Mouse (Mus musculus) small intestine, adult 2 months (tissue): Measurements from ENCODE around the gene Znrd1. TPM values are rescaled to one million over a fixed set of nuclear protein-coding genes. Genes with fewer than 3 reads are reported as not detected.
A peak's percentile ranks its signal among the peaks of the same experiment; 100 is the strongest.

ENCODE experiments used
- H3K27ac ChIP-seq: fragments of 200-500 bp; 2 replicates; pipeline ENCODE4 v1.5.1; 2012; ENCODE audit warnings: low read depth, low read length, control low read depth, inconsistent platforms; ENCODE audit not compliant: insufficient read depth
- H3K27me3 ChIP-seq: fragments of 200-500 bp; 2 replicates; pipeline ENCODE4 v1.6.1; 2012; ENCODE audit warnings: mild to moderate bottlenecking, moderate library complexity, low read length, inconsistent platforms; ENCODE audit not compliant: control insufficient read depth, insufficient read depth
- H3K36me3 ChIP-seq: fragments of 200-500 bp; 2 replicates; pipeline ENCODE4 v1.6.1; 2012; ENCODE audit warnings: mild to moderate bottlenecking, low read length, control low read depth, inconsistent platforms; ENCODE audit not compliant: control insufficient read depth, insufficient read depth
- H3K4me1 ChIP-seq: fragments of 200-500 bp; 2 replicates; pipeline ENCODE4 v1.6.1; 2012; ENCODE audit warnings: low read length, inconsistent platforms, mixed read lengths; ENCODE audit not compliant: control insufficient read depth, insufficient read depth, insufficient read length
- H3K4me3 ChIP-seq: fragments of 200-500 bp; 2 replicates; pipeline ENCODE4 v1.5.1; 2012; ENCODE audit warnings: low read depth, mild to moderate bottlenecking, control low read depth, inconsistent platforms, low read length, moderate library complexity
- CTCF ChIP-seq: fragments of 200-500 bp; IDR thresholded peaks from 2 replicates; pipeline ENCODE4 v1.5.1; 2012; ENCODE audit warnings: low read depth, mild to moderate bottlenecking, control low read depth, inconsistent platforms, low read length, moderate library complexity, mixed read lengths; ENCODE audit not compliant: insufficient replicate concordance, insufficient read length; ENCODE audit errors: extremely low read depth
- POLR2A ChIP-seq: fragments of 200-500 bp; IDR thresholded peaks from 2 replicates; pipeline ENCODE4 v1.6.1; 2012; ENCODE audit warnings: low read depth, mild to moderate bottlenecking, control low read depth, inconsistent platforms, low read length, moderate library complexity
- WGBS: fragments of 180-500 bp; shearing (Covaris S2); methylation state at CpG from one replicate; pipeline ENCODE4 v1.1.7; 2018; 5-methylcytosine and 5-hydroxymethylcytosine counted together
- polyA plus RNA-seq: library from polyadenylated mRNA; depleted of rRNA; stranded (reverse); fragments of >200 nt; gene quantifications from 2 replicates; pipeline ENCODE4 v1.2.3, GENCODE M21; 2012; rRNA removed

The Znrd1 gene
- 14.3 and 23.8 TPM in 2 replicates for polyA plus RNA-seq

- under 1% methylated on average over 46 of the region's 46 CpGs for WGBS
- H3K4me3 ChIP-seq: peak within 1 kb of the TSS; percentile 74
- peaks cover 6% of the 10 kb centered on the region; the same call in 1 of the 2 replicates for H3K4me1 ChIP-seq
- H3K27ac ChIP-seq: peak within 1 kb of the TSS; percentile 67
- H3K36me3 ChIP-seq: peaks cover 3% of the 10 kb centered on the region
- TF ChIP-seq POLR2A: peak; percentile 61
- no peak for TF ChIP-seq CTCF
- H3K27me3 ChIP-seq: no peaks in the 10 kb centered on the region
Observed at GRCm38 (mm10) chr17:36957999-36958743, at the start of gene Znrd1, which contains the start of gene Znrd1as. Gene Znrd1, minus strand, starts transcription at chr17:36958559. Gene Znrd1as, plus strand, starts transcription at chr17:36958592.

DNA sequence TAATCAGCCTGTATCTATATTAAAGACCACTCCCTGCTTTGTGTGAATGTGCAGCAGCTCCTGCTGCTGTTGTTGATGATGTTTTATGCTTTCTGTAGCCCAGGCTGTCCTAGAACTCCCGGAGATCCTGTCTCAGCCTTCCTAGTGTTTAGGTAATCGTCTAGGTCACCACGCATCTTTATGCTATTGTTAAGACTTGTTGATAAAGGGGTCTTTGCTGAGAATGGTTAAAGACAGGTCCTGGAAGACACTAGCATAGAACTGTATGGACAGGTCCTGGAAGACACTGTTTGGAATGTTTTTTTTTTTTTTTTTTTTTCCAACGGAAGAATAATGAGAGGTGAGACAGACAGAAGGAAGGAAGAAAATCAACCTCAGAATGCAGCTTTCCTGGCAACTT lies 45.0 kb upstream of the Znrd1 start:
- Histone ChIP-seq H3K27me3 (peaks cover 9% of the 10 kb centered on the region), H3K36me3 (no peaks in the 10 kb centered on the region), H3K4me1 (0 out of 2 replicates have a peak, but pooled peaks cover 3% of the 10 kb centered on the region), H3K27ac (no peak overlapping the region), H3K4me3 (no peak overlapping the region)
- 48% methylated on average over 4 of the region's 4 CpGs for WGBS
- TF ChIP-seq CTCF (no peak), POLR2A (no peak)

DNA sequence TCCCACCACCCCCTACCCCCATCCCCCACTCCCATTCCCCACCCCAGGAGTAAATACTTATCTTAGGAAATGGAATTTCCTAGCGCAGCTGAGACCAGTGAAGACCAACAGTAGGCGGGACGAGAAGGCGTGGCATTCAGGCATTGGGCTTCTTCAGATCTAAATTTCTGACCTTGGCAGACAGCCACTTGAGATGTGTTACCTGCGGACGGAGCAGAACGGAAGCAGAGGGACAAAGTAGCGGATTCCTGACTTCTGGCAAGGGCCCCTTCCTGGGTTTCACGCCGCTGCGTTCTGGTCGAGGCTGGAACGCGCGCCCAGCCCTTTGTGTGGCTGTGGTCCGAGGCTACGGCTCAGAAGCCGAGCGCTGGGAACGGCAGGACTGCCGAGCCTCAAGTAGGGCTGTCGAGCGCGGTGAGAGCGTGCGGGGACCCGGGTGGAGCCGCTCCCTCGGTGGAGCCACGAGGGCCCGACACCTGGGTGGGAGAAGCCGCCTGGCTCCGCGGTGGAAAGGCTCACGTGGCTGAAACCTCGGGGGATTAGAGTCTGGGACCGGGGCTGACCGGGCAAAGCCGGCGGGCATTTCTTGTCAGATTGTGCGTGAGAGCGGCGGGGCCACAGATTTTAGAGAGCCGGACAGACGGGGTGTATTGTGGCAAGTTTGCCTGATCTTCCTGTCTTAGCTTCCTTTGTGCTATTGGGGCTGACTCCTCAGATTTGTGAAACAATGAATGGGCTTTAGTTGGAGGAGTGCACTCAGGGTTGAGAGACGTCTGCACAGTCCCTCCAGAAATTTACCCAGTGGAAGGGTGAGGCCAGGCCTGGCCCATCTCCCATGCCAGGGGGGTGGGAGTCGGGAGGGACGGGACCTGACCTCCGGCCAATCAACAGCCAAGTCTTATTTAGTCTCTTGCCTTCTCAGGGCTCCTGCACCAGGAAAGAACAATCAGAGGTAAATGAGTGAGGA lies 44.3 kb upstream of the Znrd1 start:
- no peak overlapping the region for H3K27ac ChIP-seq
- 2% methylated on average over 49 of the region's 49 CpGs for WGBS

DNA sequence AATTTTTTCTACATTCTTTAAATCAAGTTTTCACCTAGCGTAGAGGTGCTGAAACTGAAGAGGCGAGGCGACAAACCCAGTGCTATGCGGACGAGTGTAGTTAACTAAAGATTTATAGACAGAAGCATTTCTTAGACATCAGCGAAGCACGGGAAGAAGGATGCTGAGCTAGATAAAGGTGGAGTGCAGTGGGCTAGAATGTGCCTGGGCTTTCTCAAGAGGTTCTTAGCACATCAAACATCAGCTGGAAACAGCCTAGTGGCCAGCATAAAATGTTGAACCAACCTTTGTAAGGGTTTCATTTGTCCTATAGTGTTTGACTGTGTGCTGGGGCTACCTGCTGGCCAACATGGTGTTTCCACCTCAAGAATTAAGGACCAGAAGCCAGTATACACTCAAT lies 42.5 kb upstream of the Znrd1 start, which contains the start of gene Zfp57:
Gene Zfp57 (plus strand): TSS at position 301 of the 400 bp plus-strand sequence.
- 0 out of 2 replicates have a peak, but pooled peaks cover 3% of the 10 kb centered on the region for H3K4me1 ChIP-seq
- H3K27ac ChIP-seq: no peak within 1 kb of the TSS
- H3K4me3 ChIP-seq: no peak within 1 kb of the TSS
- 93% methylated on average over 7 of the region's 7 CpGs for WGBS
- H3K36me3 ChIP-seq: no peaks in the 10 kb centered on the region
- TF ChIP-seq POLR2A (no peak), CTCF (no peak)
- H3K27me3 ChIP-seq: peaks cover 9% of the 10 kb centered on the region

More for the DNA sequence above, 44.3 kb upstream of the Znrd1 start:
- H3K27me3 ChIP-seq: peaks cover 9% of the 10 kb centered on the region
- H3K4me3 ChIP-seq: peak overlapping the region; percentile 60
- 0 out of 2 replicates have a peak, but pooled peaks cover 3% of the 10 kb centered on the region for H3K4me1 ChIP-seq
- H3K36me3 ChIP-seq: no peaks in the 10 kb centered on the region
- TF ChIP-seq POLR2A: no peak

- Histone ChIP-seq H3K27ac (no peak overlapping the region), H3K4me3 (no peak overlapping the region), H3K27me3 (peaks cover 9% of the 10 kb centered on the region), H3K4me1 (0 out of 2 replicates have a peak, but pooled peaks cover 3% of the 10 kb centered on the region), H3K36me3 (no peaks in the 10 kb centered on the region)
- WGBS: 58% methylated on average over 2 of the region's 2 CpGs
- TF ChIP-seq CTCF: no peak
- TF ChIP-seq POLR2A: no peak
Observed at GRCm38 (mm10) chr17:36998477-36998876, 40.1 kb upstream of the Znrd1 start.

- no peaks in the 10 kb centered on the region for H3K27me3 ChIP-seq
- WGBS: 17% methylated on average over 7 of the region's 7 CpGs
- no peak overlapping the region for H3K4me3 ChIP-seq
- H3K36me3 ChIP-seq: no peaks in the 10 kb centered on the region
- H3K27ac ChIP-seq: no peak overlapping the region
- TF ChIP-seq POLR2A (no peak), CTCF (peak; percentile 86; the same call in 1 of the 2 replicates)
- H3K4me1 ChIP-seq: no peaks in the 10 kb centered on the region
Observed at GRCm38 (mm10) chr17:36997033-36997735, 38.8 kb upstream of the Znrd1 start.

DNA sequence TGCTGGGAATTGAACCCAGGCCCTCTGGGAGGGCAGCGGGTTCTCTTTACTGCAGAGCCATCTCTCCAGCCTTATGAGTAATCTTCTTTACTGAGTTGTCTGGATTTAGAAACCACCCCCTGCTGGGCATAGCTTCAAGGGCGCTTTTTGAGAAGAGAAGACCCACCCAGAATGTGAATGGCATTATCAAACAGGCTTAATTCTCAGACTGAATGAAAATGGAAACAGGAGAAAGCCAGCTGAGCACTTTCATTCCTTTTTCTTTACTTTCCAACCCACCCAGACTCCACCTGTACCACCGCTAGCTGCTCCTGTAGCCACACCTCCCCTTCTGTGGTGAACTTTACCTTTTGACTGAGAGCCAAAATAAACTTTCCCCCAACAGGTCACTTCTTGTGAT lies 37.1 kb upstream of the Znrd1 start:
- TF ChIP-seq POLR2A (no peak), CTCF (no peak)
- 37% methylated on average over 3 of the region's 3 CpGs for WGBS
- Histone ChIP-seq H3K36me3 (no peaks in the 10 kb centered on the region), H3K27me3 (no peaks in the 10 kb centered on the region), H3K4me3 (no peak overlapping the region), H3K4me1 (no peaks in the 10 kb centered on the region), H3K27ac (no peak overlapping the region)
